Mouse (Mus musculus) spleen, adult 2 months (tissue): Measurements from ENCODE around the gene Mpp3.

Experiments
- CTCF ChIP-seq: fragments of 200-500 bp; IDR thresholded peaks from 2 replicates; pipeline ENCODE4 v1.5.1; 2011; ENCODE audit warnings: mild to moderate bottlenecking, inconsistent platforms; ENCODE audit not compliant: insufficient read depth, insufficient read length, insufficient replicate concordance; ENCODE audit errors: extremely low read depth
- POLR2A ChIP-seq: fragments of 200-500 bp; IDR thresholded peaks from 2 replicates; pipeline ENCODE4 v1.6.1; 2011; ENCODE audit warnings: low read depth, low read length, inconsistent platforms

DNA sequence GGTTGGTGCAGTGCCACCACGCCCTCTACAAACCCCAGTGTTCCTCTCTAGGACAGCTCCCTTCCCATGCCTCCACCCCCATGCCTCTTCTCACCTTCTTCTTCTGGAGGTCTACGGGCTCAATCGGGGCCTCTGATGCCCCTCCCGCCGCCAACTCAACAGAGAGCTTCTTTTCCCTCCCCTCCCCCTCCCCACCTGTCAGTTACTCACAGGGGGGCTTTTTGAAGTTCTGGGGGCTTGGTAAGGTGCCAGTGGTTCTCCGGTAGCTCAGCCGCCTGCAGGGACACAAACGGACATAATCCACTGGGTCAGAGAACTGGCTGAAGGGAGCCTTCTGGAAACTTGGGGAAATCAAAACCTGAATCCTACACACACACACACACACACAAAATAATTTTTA is 16.8 kb downstream of the Mpp3 start:
- TF ChIP-seq CTCF (no peak), POLR2A (no peak)
